Mouse (Mus musculus) adrenal gland, adult 8-10 months (tissue): ENCODE measurements at regions not wholly inside any gene's neighbourhood (a gene's known extent, or its start where the extent isn't known, plus 50 kb on each side); places are given as distances from the start of the nearest gene placed in this dataset.

Source experiments
- DNase-seq: peaks from one replicate; pipeline ENCODE4 v3.0.0; 2022

DNA sequence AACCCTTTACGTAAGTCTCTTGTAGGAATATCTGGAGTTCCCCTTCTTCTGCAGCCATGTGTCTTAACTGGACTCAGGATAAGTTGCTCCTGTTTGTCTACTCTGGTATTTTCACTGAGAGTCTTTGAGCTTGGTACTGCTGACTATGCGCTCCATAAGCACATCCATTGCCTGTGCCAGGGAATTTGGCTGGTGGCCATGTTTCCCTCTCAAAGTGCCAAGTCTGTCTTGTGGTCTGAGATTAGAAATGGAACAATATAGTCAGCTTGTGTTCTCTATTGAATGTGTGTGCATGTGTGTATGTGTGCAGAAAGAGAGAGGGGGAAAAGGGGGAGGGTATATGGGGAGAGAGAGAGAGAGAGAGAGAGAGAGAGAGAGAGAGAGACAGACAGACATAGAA lies 263.7 kb downstream of the Olfm4 start:
- DNase-seq = no peak

DNA sequence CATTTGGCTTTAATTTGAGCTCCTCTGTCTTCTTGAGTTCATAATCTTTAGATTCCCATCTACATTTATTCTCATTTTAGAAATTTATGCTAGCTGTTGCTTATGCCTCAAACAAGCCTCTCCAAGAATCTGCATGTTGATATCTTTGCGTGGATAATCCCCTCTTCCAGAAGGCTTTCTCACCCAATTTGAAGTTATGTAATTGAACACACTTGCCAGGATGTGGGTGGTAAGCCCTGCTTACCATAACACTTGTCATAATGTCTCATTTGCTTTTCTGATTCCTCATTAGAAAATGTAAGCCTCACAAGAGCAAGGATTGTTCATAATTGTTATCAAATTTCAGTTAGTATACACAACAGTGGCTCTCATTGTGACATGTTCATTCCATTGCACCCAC lies 266.0 kb downstream of the Olfm4 start:
- DNase-seq = no peak

DNA sequence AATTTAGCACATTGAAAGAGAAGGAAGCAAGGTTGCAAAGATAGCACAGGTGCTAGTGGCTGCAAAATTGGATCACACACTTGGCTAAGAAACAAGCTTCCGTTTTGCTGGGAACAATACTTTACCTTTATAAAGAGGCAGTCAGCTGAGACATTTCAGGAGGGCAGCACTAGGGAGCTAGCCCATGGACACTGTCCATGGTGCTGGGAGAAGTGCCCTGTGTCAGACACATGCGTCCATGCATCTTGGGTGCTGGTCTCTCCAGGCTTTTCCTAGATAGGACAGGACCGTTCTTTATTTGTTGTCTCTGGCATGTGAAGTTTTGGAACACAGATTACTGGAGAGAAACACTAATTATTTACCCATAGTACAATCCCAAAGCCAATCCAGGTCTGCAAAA lies 273.2 kb downstream of the Olfm4 start:
- DNase-seq = no peak

DNA sequence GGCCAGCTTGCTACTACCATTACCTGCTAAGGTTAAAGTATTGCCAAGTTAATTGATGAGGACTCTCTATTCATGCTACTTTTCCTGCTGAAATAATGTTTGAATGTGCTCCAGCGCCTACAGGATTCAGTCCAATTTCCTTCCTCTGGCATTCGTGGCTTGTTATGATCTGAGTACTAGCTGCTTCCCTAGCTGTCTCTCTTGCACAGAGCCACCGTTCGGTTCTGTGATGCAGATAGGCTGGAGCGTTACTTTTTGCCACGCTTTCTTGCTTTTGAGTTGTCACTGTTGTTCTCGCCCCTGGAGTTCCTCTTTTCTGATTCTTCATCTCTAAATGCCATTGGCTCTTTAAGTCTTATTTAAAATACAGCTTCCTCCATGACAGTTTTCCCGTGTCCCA lies 279.3 kb downstream of the Olfm4 start:
- DNase-seq = no peak

DNA sequence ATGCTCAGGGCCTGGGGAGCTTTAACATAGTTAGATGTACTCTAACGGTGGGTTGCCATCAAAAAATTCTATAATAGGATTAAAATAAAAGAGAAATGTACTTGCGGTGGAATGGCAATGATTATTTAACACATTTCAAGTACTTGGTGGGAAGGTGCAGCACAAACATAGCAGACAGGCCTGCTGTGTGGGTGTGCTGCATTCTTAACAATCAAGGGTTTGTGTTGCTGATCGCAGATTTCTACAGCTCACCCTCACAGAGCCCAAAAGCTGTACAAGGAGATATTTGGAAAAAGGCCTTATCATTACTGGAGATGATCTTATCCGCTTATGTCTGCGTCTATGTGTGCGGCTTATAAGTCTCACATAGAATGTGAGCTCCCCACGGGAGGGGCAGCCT lies 281.2 kb downstream of the Olfm4 start:
- DNase-seq = no peak

DNA sequence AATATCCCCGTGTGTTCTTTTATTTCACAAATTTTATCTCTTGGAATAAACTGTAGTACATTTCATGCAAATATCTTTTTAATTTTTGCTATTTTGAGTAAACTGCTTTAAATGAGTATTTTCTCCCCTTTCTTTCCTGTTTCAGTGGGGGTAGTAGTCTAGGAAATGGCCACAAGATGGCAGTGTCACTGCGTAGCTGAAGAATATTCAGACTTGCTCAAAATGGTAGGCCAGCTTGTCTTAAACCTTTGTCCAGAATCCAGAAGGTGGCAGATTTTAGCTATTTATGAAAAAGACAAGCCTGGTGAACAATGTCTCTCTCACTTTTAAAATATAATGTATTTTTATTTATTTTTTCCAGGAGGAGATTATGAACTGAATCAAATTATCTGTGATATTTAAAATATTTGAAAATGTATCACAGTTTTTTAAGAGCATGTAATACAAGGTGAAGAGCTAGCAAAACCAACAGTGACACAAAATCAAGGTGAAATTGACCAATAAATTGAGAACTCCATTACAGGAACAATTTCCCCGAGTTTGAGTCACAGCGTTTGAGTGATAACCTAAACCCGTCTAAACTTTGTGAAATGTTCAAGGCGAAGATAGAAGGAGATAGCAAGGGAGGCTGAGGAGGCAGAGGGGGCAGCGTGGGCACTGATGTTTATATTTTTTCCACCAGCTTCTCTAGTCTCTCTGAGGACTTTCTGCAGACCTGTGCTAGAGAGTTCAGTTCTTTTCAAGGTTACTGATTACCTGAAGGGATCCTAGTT lies 285.5 kb downstream of the Olfm4 start:
- peak; percentile 19 for DNase-seq

DNA sequence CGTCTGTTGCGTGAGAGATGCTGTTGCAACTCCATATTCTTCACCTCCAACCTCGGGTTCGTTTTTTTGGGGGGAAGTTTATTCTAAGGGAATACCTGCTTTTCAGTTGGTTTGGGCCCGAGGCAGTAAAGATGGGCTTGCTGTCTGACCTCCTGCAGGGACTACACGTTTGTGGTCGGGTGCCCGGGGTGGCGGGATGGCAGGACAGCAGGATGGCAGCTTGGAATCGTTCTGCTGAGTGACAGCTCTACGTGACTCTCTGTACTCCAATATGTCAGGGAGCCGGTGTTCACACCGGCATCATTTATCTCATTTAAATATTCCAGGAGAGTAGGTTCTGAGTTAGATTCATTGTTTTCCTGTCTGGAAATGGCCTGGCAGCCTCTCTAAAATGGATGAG lies 286.2 kb downstream of the Olfm4 start:
- DNase-seq = no peak

DNA sequence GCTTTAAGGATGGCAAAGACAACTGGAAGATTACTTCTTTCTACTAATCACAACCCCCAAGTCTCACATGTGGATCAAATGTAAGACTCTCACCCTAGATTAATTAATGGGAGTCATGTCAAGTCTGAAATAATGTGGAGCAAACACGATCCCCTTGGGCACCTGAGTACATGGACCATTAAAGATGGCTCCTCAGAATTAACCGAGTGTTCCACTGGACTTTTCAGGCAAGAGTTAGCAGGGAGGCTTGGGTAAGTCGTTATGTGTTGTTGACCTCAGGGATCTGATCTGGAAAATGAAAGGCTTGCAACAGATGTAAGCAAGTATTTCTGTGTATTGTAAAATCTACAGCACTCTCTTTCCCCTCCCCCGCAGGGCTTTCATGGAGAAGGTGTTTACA lies 296.3 kb downstream of the Olfm4 start:
- DNase-seq = no peak

DNA sequence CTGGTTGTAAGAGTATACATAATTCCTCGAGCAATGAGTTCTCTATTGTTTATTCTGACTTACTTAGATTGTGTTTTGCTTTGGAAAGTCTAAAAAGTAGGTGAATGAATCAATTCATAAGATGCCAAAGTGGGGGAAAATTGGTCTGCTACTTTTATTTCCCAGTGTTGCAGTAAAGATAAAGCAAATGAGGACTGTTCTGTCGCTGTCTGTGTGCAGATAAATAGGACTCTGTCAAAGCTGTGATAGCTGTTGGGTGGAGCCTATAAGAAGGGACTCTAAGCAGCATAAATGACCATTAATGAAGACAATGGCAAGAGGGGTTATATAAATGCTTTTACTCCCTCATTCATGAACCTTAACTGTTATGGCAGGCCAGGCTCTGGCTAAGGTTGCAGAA lies 299.8 kb downstream of the Olfm4 start:
- DNase-seq = no peak

DNA sequence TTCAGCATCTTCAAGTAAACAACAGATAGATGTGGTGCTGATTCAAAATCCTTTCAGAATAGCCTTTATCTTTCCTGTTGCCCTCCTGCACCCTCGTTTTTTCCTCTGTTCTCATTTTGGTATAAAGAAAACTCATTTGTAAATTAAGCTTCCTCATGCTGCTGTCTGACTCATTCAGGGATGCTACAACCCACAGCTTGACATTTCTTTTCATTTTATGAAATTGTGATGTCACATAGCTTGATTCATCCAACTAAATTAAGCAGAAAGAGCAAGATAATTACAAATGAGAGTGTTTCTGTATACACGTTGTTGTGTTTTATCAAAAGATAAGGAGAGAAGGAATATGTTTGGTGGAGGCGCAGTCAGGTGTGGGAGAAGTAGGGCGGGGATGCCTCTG lies 307.5 kb downstream of the Olfm4 start:
- no peak for DNase-seq

DNA sequence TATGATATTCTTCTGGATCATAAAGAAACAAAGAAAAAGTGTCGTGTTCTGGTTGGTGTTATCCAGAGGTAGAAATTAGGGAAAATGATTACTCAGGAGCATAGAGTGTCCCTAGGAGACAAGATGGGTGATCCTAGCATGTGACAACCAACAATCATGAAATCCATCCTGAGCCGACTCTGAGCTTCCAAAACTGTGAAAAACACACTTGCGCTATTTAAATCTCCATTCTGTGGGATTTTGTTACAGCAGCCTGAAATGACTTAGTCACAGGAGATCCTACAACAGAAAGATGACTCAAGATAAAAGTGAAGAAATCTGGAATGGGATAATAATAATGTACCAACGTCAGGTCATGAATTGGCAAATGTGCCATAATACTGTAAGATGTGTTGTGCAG lies 309.5 kb downstream of the Olfm4 start:
- no peak for DNase-seq

DNA sequence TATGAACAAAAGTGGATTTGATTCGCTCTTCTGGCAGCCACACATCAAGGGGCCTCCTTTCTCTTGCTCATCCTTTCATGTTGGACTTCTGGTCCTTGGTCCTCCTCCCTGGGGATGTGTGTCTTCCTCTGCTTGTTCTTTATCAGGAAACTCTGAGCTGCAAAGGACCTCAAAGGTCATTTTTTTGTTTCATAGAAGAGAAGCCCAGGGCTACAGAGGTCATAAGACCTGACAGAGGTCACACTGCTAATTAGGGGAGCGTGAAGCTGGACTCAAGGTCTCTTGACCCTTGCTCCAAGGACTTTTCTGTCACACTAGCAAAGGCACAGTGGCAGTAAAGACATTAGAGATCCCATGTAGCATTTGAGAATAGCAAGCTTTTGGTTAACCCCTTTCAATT lies 345.8 kb downstream of the Olfm4 start:
- no peak for DNase-seq

DNA sequence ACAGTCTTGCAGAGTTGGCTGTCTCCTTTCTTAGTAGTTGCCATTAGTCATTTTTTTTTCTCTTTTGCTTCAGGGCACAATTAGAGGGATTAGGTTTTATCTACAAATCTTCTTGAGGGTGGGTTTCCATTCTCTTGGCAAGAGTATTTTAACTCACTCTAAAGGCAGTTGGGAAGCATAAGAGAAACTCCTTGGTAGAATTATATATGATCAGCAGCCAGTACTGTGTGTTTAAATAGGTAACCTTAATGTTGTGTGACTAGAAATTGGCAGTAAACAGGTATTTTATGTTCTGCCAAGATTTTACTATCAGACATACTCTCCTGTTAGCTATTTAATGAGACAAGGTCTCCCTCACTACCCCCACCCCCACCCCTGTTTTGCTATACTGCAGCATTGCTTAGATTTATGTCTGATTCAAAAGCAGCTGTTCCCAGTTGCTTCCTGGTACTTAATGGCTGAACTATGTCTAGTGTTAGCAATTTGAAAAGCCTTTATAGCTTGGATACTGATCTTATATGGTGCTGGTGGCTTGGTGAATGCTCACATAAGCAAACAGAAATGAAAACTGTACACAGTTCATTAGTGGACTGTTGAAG lies 378.2 kb downstream of the Olfm4 start:
- no peak for DNase-seq

DNA sequence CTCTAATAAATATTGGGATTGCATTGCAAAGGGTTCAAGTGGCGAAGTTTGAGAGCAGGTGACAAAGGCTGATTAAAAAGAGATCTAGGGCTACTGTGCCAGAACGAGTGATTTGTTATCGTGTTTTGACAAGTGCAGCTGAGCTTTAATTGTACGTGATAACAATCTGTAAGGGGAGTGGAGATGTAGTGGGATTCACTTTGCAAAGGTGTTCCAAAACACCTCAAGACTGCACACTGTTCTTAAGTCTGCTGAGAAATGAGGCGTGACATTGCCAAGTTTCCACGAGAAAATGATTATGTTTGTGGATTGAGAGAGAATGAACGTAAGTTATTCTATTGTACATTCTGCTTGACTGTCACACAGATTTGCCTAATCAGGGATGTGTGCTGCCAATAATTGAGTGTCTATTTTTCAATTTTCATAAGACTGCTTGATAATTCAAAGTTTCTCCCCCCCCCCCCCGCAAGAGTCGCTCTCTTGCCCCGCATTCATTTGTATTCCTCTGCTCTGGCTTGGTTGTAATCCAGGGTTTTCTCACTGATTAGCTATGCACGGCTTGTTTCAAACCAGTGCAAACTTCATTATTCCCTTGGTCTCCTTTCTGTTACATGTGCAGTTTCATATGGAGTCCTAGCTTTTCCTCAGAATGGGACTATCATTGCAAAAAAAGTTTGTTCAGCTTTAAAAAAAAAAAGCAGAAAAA lies 385.7 kb downstream of the Olfm4 start:
- DNase-seq = no peak

DNA sequence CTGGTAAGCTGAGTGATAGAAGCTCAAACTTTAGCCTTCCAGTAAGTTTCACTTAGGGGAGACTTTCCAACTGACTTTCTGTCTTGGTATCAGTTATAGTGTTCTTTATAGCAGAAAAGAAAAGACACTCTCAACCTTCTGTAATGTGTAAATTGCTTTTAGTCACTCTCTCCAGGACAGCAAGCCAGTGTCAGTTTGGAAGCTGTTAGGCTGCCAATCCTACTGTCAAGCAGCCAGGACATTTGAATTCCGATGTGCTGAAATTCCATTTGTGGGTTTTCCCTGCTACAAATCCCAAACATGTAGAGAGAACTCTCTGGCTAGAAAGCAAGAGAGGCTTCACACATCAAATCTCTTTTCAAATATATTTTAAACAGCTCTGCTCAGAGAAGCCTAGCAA lies 390.4 kb downstream of the Olfm4 start:
- no peak for DNase-seq

DNA sequence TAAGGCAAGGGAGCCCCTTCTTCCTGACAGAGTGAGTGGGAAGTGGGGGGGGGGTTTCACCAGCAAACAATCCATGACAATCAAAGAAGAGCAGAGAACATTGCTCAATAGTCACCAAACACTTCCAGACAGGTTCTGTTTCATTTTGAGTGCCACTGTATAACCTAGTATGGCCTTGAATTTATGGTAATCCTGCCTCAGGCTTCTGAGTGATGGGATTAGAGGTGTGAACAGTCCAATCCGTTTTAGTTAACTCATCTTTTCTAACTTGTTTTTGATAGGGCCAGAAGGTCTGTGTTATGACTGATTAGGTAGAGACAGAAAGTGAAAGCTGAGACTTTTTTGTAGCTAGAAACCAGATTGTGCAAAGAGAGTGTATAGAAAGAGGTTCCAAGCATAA lies 393.2 kb downstream of the Olfm4 start:
- DNase-seq = no peak

DNA sequence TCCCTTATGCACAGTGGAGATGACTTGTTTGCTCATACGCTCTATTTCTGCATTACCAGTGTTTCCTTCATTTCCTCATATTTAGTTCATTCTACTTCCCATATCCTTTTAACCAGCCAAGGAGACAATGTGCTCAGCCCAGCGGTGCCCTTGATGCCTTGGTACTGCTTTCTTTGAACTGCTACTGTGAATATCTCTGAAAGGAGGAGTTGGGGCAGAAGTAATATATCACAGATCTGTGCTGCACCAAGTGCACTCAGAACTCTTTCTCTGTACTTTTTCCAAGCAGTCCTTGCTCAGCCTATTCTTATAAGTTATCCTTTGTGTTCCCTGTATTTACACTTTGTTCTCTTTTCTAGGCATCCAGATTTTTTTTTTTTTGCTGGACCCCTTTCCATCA lies 407.5 kb downstream of the Olfm4 start:
- no peak for DNase-seq

DNA sequence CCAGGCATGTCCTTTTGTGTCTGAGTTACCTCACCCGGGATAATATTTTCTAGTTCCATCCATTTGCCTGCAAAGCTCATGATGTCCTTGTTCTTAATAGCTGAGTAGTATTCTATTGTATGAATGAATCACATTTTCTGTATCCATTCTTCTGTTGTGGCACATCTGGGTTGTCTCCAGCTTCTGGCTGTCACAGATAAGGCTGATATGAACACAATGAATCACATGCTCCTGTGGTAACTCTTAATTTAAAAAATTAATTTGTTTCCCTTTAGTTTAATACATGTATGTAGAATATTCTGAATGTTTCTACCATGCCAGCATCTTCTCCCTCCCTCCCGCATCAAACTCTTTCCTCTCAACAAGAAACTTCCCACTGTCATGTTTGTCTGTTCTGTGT lies 424.4 kb downstream of the Olfm4 start:
- DNase-seq = no peak

DNA sequence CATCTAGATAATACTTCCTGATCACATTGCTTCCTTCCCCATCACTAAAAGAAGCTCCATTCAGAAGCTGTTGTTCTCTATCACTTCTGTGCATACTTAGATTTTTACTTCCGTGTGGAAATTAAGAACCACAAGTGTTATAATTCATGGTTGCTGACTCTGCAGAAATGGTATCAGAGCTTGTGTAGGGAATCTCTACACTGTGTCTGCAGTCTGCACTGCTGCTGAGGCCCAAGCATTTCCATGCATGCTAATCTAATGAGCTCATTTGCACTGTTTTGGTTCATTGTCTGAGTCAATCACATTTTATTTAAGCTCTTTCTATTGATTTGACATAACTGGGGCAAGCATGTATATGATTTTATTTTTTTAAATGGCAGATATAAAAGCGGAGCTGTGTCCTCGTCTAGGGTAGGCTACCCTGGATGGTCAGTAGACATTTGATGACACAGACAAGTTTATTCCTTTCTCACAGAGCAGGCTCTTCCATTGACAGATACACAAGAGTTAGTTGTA lies 435.0 kb downstream of the Olfm4 start:
- DNase-seq = no peak

DNA sequence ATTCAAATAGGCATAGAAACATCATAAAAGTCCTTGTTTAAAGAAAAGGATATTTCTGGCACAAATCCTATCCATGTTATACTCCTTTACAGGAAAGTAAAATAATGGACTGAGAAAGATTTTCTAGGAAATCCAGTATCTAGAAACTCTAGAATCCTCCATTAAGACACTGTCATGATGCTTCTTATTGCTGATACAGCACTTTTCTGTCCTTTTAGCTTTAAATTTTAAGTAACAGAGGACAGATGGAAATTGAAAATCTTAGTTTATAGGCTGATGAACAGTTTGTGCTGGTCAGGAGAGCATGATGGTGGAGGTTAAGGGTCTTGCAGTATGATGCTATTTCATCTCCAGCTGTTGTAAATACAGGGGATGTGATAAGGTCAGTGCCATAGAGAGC lies 459.9 kb downstream of the Olfm4 start:
- DNase-seq = no peak

DNA sequence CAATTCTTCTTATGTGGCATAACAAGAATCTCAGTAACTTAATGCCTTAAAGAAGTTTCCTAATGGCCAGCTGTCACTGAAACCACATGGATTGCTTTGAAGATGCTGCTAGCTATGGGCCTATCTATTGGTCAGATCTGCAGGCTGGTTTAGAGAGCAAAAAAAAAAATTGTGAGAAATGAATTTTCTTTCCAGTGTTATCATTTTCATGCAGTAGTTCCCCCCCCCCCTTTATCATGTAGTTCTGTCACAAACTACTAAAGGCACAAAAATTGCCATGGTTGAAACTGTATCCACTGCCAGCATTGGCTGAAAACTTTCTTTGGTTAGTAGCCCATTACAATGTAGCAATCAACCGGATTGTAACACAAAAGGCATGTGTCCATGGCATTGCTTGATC lies 487.6 kb downstream of the Olfm4 start:
- DNase-seq = no peak

DNA sequence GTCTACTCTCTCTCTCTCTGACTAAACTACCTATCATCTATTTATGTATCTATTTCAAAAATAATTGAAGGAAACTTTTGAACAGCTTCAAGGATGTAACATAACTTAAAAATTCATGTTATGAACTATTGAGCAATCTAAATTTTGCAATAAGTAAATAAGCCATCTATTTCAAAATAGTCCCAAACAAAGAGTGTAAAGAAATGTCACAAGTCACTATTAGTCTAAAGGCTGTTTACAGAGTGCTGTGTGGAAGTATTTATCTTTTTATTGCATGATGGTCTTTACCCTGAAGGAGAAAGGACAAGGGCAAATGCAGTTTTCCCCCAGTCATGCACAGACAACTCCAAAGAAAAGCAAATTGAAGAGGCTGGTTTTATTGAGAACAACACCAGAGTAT lies 496.0 kb downstream of the Olfm4 start:
- DNase-seq = no peak

DNA sequence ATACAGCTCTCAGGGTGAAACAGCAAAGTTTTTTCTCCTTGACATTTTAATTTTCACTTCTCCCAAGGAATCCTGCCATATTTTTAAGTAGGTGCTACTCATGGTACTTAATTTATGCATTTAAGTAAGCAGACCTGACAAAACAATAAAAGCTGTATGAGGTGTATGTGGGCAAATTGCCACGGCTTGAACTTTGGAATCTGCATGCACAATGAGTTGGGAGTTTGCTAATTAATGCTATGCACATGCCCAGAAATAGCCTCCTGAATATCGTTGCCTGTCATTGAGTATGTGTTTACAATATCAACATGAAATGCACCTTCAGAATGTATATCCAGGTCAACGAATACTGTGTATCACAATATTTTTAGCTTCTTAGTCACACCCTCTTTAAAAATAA lies 498.9 kb downstream of the Olfm4 start:
- no peak for DNase-seq

DNA sequence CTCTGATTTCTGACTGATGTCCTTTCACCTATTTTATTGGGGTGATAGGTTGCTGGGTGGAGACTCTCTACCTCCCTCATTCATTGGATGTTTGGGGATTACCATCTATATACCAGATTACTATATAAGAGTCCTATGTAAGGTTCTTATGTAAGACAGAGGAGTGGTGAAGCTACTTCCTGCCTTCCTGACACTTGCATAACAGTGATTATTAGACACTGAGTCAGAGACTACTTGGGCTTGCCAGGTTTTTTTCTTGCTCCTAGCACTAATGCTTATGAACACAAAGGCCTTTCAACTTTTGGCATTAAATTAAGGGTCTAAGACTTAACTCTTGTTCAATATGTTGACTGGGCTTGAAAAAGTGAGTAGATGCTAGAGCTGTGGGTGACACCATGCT lies 500.4 kb downstream of the Olfm4 start:
- DNase-seq = no peak
